Mouse (Mus musculus) ES-E14 (cell line): ENCODE results near the gene Metap1d. TPM values are rescaled to one million over a fixed set of nuclear protein-coding genes. Genes with fewer than 3 reads are reported as not detected.
A peak's percentile ranks its signal among the peaks of the same experiment; 100 is the strongest.

Source experiments
- DNase-seq: peaks from one replicate; pipeline ENCODE4 v3.0.0-alpha.2; 2013; ENCODE audit warnings: low read depth, low spot score
- H3K27ac ChIP-seq: 2 replicates; pipeline ENCODE4 v1.5.1; 2012; ENCODE audit warnings: low read depth, mild to moderate bottlenecking, low read length, moderate library complexity, mixed read lengths; ENCODE audit not compliant: poor library complexity, insufficient read depth, severe bottlenecking
- H3K36me3 ChIP-seq: 2 replicates; pipeline ENCODE4 v1.6.1; 2012; ENCODE audit warnings: mild to moderate bottlenecking, low read length, moderate library complexity, mixed read lengths; ENCODE audit not compliant: control insufficient read depth, poor library complexity, insufficient read depth, severe bottlenecking
- H3K4me1 ChIP-seq, 2 experiments: fragments of 150-350 bp in 1 of 2; sonication (generic) in 1 of 2; 2 replicates each; pipeline ENCODE4 v1.6.1; 2012; ENCODE audit warnings: low read length in 2 of 2, mild to moderate bottlenecking in 1 of 2, mixed read lengths in 1 of 2; ENCODE audit not compliant: control insufficient read depth in 2 of 2, insufficient read depth in 2 of 2, poor library complexity in 1 of 2
- H3K4me3 ChIP-seq, 2 experiments: fragments of 150-350 bp in 1 of 2; sonication (generic) in 1 of 2; 2 replicates each; pipeline ENCODE4 v1.5.1; 2012; ENCODE audit warnings: low read length in 2 of 2, low read depth in 1 of 2, mild to moderate bottlenecking in 1 of 2, mixed read lengths in 1 of 2; ENCODE audit not compliant: insufficient read depth in 1 of 2, poor library complexity in 1 of 2, severe bottlenecking in 1 of 2
- H3K9ac ChIP-seq: 2 replicates; pipeline ENCODE4 v1.6.1; 2012; ENCODE audit warnings: low read depth, mild to moderate bottlenecking, low read length, mixed read lengths; ENCODE audit not compliant: poor library complexity, insufficient read depth, severe bottlenecking
- H3K9me3 ChIP-seq: fragments of 150-350 bp; sonication (generic); 2 replicates; pipeline ENCODE4 v1.6.1; 2012; ENCODE audit warnings: low read depth, mild to moderate bottlenecking, low read length; ENCODE audit not compliant: control insufficient read depth, insufficient read depth
- CHD2 ChIP-seq: IDR thresholded peaks from 2 replicates; pipeline ENCODE4 v1.6.1; 2014; ENCODE audit warnings: mild to moderate bottlenecking, low read depth, low read length, inconsistent platforms
- HCFC1 ChIP-seq: IDR thresholded peaks from 2 replicates; pipeline ENCODE4 v1.6.1; 2012; ENCODE audit warnings: low read length, inconsistent platforms, borderline replicate concordance; ENCODE audit not compliant: insufficient read depth
- MAFK ChIP-seq: IDR thresholded peaks from 2 replicates; pipeline ENCODE4 v1.6.1; 2014; ENCODE audit warnings: mild to moderate bottlenecking, low read depth, low read length, inconsistent platforms; ENCODE audit not compliant: insufficient read depth
- ZC3H11A ChIP-seq: IDR thresholded peaks from 2 replicates; pipeline ENCODE4 v1.6.1; 2012; ENCODE audit warnings: low read depth, mild to moderate bottlenecking, inconsistent platforms, low read length, borderline replicate concordance
- ZNF384 ChIP-seq: IDR thresholded peaks from 2 replicates; pipeline ENCODE4 v1.6.1; 2012; ENCODE audit warnings: low read depth, low read length, inconsistent platforms
- in situ Hi-C, 2 experiments: fragments of 600-800 bp; cut with MboI; formaldehyde crosslinking; loops; one replicate each; pipeline ENCODE4 v1.15.1; 2025; ENCODE audit warnings: low sequenced_read_pairs in 2 of 2, inconsistent platforms in 1 of 2; ENCODE audit not compliant: unreplicated experiment in 2 of 2
- total RNA-seq: library from RNA; depleted of rRNA; stranded (reverse); fragments of 300-350 nt; gene quantifications from 2 replicates; pipeline ENCODE4 v1.2.3, GENCODE M21; 2012

Metap1d gene
- total RNA-seq, 1 experiment = 18.8 TPM

GRCm38 (mm10) chr2:71541418-71542226, 88.5 kb downstream of the Metap1d start:
- Histone ChIP-seq H3K27ac (no peak overlapping the region), H3K9ac (no peak overlapping the region), H3K4me1 (peaks cover 0 to 20% of the 10 kb centered on the region in 2 experiments; a peak in 2 of 4 replicates), H3K4me3 (peak overlapping the region; percentile 2 to 33; a peak in 2 of 4 replicates), H3K36me3 (no peaks in the 10 kb centered on the region), H3K9me3 (no peaks in the 10 kb centered on the region)
- in situ Hi-C loops = loop anchor here (10.0 to 25.0 kb wide), 3 partner anchors 977 to 1954 kb away; partner anchors contain the start of gene Lrp2 (in 1 of the 2)
- DNase-seq = no peak
- TF ChIP-seq HCFC1 (no peak), MAFK (no peak), CHD2 (no peak), ZNF384 (no peak), ZC3H11A (no peak)

GRCm38 (mm10) chr2:71542227-71542815, 89.2 kb downstream of the Metap1d start:
- in situ Hi-C loops = loop anchor here (10.0 to 25.0 kb wide), 3 partner anchors 978 to 1955 kb away; partner anchors contain the start of gene Lrp2 (in 1 of the 2)
- Histone ChIP-seq H3K9me3 (no peaks in the 10 kb centered on the region), H3K9ac (no peak overlapping the region), H3K36me3 (no peaks in the 10 kb centered on the region), H3K4me3 (no peak overlapping the region), H3K27ac (no peak overlapping the region), H3K4me1 (peaks cover 0 to 20% of the 10 kb centered on the region in 2 experiments; a peak in 2 of 4 replicates)
- no peak for TF ChIP-seq CHD2
- no peak for TF ChIP-seq ZNF384
- no peak for TF ChIP-seq ZC3H11A
- no peak for TF ChIP-seq HCFC1
- TF ChIP-seq MAFK = no peak
- DNase-seq = no peak

- no peak overlapping the region for H3K9ac ChIP-seq
- in situ Hi-C loops = loop anchor here (10.0 to 25.0 kb wide), 3 partner anchors 978 to 1956 kb away; partner anchors contain the start of gene Lrp2 (in 1 of the 2)
- H3K9me3 ChIP-seq = no peaks in the 10 kb centered on the region
- peak overlapping the region in 1 of 2 experiments; percentile 13; a peak in 1 of 4 replicates for H3K4me3 ChIP-seq
- no peaks in the 10 kb centered on the region for H3K36me3 ChIP-seq
- H3K27ac ChIP-seq = no peak overlapping the region
- DNase-seq = no peak
- TF ChIP-seq CHD2 (no peak), HCFC1 (no peak), ZC3H11A (no peak), MAFK (no peak), ZNF384 (no peak)
- peaks cover 0 to 20% of the 10 kb centered on the region in 2 experiments; a peak in 2 of 4 replicates for H3K4me1 ChIP-seq
Observed at GRCm38 (mm10) chr2:71542816-71543301, 89.8 kb downstream of the Metap1d start.

GRCm38 (mm10) chr2:71543531-71543930, 90.5 kb downstream of the Metap1d start:
- no peaks in the 10 kb centered on the region for H3K36me3 ChIP-seq
- in situ Hi-C loops = loop anchor here (10.0 to 25.0 kb wide), 3 partner anchors 979 to 1956 kb away; partner anchors contain the start of gene Lrp2 (in 1 of the 2)
- H3K9ac ChIP-seq = no peak overlapping the region
- no peak overlapping the region for H3K27ac ChIP-seq
- peaks cover 0 to 20% of the 10 kb centered on the region in 2 experiments; a peak in 2 of 4 replicates for H3K4me1 ChIP-seq
- no peak overlapping the region for H3K4me3 ChIP-seq
- TF ChIP-seq MAFK (no peak), CHD2 (no peak), ZNF384 (no peak), ZC3H11A (no peak), HCFC1 (no peak)
- DNase-seq = no peak
- no peaks in the 10 kb centered on the region for H3K9me3 ChIP-seq
